Mouse (Mus musculus): ENCODE measurements around the gene Nkrf. TPM values are rescaled to one million over a fixed set of nuclear protein-coding genes. Genes with fewer than 3 reads are reported as not detected.

Gene Nkrf
- 9.6 and 9.9 TPM in 2 replicates for polyA plus RNA-seq (2016; fragmentation: Nextera tagmentation; extraction: Ambion mirVana)

- ATAC-seq (ENCODE audit: low FRiP score, low read depth) = peak; percentile 81
- H3K36me3 ChIP-seq = no peaks in the 10 kb centered on the region
- H3K27me3 ChIP-seq (replicated peaks) = no peaks in the 10 kb centered on the region
- H3K4me2 ChIP-seq (replicated peaks) = peak within 1 kb of the TSS; percentile 61
- H3K9me3 ChIP-seq = 0 out of 2 replicates have a peak, but pooled peaks cover 2% of the 10 kb centered on the region
- peak within 1 kb of the TSS; percentile 32; the same call in 1 of the 2 replicates for H3K27ac ChIP-seq
- no peaks in the 10 kb centered on the region for H3K4me1 ChIP-seq
- 21% methylated on average over 46 of the region's 47 CpGs for WGBS
- H3K9ac ChIP-seq = peak within 1 kb of the TSS; percentile 75
- H3K4me3 ChIP-seq = peak within 1 kb of the TSS; percentile 59
These were observed at the start of gene Nkrf for GRCm38 (mm10) chrX:36902321-36903114. Gene Nkrf (minus strand): TSS chrX:36902899.

- no peak for ATAC-seq (ENCODE audit: low FRiP score, low read depth)
- H3K9ac ChIP-seq = no peak overlapping the region
- H3K4me1 ChIP-seq = no peaks in the 10 kb centered on the region
- WGBS = 84% methylated on average over 3 of the region's 3 CpGs
- H3K27me3 ChIP-seq (replicated peaks) = no peaks in the 10 kb centered on the region
- no peak overlapping the region for H3K4me2 ChIP-seq (replicated peaks)
- peaks cover 8% of the 10 kb centered on the region; the same call in 1 of the 2 replicates for H3K36me3 ChIP-seq
- H3K9me3 ChIP-seq = no peaks in the 10 kb centered on the region
- H3K27ac ChIP-seq = no peak overlapping the region
- no peak overlapping the region for H3K4me3 ChIP-seq
These were observed 38.4 kb upstream of the Nkrf start for GRCm38 (mm10) chrX:36941106-36941505.

- no peaks in the 10 kb centered on the region for H3K9me3 ChIP-seq
- no peak for ATAC-seq (ENCODE audit: low FRiP score, low read depth)
- no peaks in the 10 kb centered on the region for H3K27me3 ChIP-seq (replicated peaks)
- peaks cover 8% of the 10 kb centered on the region; the same call in 1 of the 2 replicates for H3K36me3 ChIP-seq
- no peak overlapping the region for H3K9ac ChIP-seq
- no peak overlapping the region for H3K4me3 ChIP-seq
- H3K4me2 ChIP-seq (replicated peaks) = no peak overlapping the region
- WGBS = 80% methylated on average over 4 of the region's 4 CpGs
- no peak overlapping the region for H3K27ac ChIP-seq
- no peaks in the 10 kb centered on the region for H3K4me1 ChIP-seq
These were observed 37.2 kb upstream of the Nkrf start for GRCm38 (mm10) chrX:36939806-36940413.

- Histone ChIP-seq H3K27ac (no peak overlapping the region), H3K4me2 (replicated peaks) (no peak overlapping the region), H3K9ac (no peak overlapping the region), H3K4me1 (no peaks in the 10 kb centered on the region), H3K36me3 (no peaks in the 10 kb centered on the region), H3K4me3 (no peak overlapping the region), H3K27me3 (replicated peaks) (no peaks in the 10 kb centered on the region), H3K9me3 (no peaks in the 10 kb centered on the region)
- WGBS = 73% methylated on average over 7 of the region's 7 CpGs
- no peak for ATAC-seq (ENCODE audit: low FRiP score, low read depth)
These were observed 32.7 kb upstream of the Nkrf start for GRCm38 (mm10) chrX:36935326-36935966.

DNA sequence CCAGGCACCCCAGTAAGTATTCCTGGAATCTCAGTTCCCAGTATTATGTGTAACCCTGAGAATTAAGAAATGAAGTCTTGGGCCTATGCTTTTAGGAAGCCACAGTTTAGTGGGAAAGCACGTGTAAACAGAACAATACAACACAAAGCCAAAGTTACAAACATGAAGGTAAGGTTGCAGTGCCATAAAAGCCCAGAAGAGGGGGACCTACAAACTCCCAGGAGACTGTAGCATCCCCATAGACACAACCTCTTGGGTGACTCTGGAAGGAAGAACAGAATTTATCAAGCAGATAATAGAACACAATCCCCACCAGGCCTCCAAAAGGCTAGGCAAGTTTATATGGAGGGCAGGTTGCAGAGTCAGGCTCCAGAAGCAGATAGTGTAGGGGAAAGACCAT is 27.9 kb upstream of the Nkrf start:
- Histone ChIP-seq H3K27me3 (replicated peaks) (no peaks in the 10 kb centered on the region), H3K4me1 (no peaks in the 10 kb centered on the region), H3K9ac (no peak overlapping the region), H3K36me3 (no peaks in the 10 kb centered on the region), H3K27ac (no peak overlapping the region), H3K9me3 (no peaks in the 10 kb centered on the region), H3K4me2 (replicated peaks) (no peak overlapping the region), H3K4me3 (no peak overlapping the region)
- ATAC-seq (ENCODE audit: low FRiP score, low read depth) = no peak
- WGBS = 36% methylated on average over 1 of the region's 1 CpGs

DNA sequence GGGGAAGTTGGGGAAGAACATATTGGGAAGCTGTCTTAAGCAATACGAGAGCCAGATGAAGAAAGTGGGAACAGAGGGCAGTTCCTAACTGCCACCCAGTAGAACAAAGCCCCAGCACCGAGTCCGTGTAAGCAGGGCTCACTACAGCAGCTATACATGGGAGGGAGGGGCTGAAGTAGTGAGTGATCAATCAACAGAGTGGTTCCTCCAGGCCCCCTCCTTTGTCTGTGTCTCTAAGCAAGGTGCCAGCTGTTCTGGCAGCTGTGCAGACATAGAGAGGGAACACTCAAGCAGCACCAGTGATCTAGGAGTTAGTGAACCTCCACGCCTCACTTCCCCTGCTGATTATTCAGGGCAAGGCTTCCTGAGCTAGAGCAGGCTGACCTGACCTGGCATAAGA is 27.0 kb upstream of the Nkrf start:
- Histone ChIP-seq H3K4me1 (no peaks in the 10 kb centered on the region), H3K9me3 (no peaks in the 10 kb centered on the region), H3K4me2 (replicated peaks) (no peak overlapping the region), H3K9ac (no peak overlapping the region), H3K27me3 (replicated peaks) (no peaks in the 10 kb centered on the region), H3K27ac (no peak overlapping the region), H3K36me3 (no peaks in the 10 kb centered on the region), H3K4me3 (no peak overlapping the region)
- no peak for ATAC-seq (ENCODE audit: low FRiP score, low read depth)
- 63% methylated on average over 4 of the region's 4 CpGs for WGBS

GRCm38 (mm10) chrX:36928791-36929190 is 26.1 kb upstream of the Nkrf start:
- Histone ChIP-seq H3K27me3 (replicated peaks) (no peaks in the 10 kb centered on the region), H3K4me2 (replicated peaks) (no peak overlapping the region), H3K9me3 (no peaks in the 10 kb centered on the region), H3K27ac (no peak overlapping the region), H3K9ac (no peak overlapping the region), H3K36me3 (no peaks in the 10 kb centered on the region), H3K4me1 (no peaks in the 10 kb centered on the region), H3K4me3 (no peak overlapping the region)
- no peak for ATAC-seq (ENCODE audit: low FRiP score, low read depth)
- WGBS = 84% methylated on average over 4 of the region's 4 CpGs

DNA sequence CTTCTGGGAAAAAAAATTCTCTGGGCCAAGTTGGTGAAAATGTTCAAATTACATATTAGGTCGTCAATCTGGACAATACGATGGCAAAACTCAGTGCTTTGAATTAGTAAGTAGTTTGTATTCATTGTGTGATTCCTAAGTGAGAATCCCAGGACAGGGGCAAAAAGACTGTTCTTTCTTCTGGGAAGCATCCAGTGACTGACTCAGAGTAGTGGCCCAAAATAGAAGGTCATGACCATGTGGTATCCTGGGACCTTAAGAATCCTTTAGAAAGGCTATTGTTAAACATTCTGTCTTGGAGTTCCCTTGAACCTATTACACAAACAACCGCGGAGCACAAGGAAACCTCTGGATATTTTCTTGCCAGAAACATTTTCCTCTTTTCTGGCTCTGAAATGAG is 18.6 kb upstream of the Nkrf start:
- no peak for ATAC-seq (ENCODE audit: low FRiP score, low read depth)
- Histone ChIP-seq H3K9me3 (no peaks in the 10 kb centered on the region), H3K4me2 (replicated peaks) (no peak overlapping the region), H3K36me3 (0 out of 2 replicates have a peak, but pooled peaks cover 6% of the 10 kb centered on the region), H3K4me3 (no peak overlapping the region), H3K27me3 (replicated peaks) (no peaks in the 10 kb centered on the region), H3K9ac (no peak overlapping the region), H3K27ac (no peak overlapping the region), H3K4me1 (no peaks in the 10 kb centered on the region)
- WGBS = 87% methylated on average over 4 of the region's 4 CpGs

GRCm38 (mm10) chrX:36917749-36918148 is 15.1 kb upstream of the Nkrf start:
- Histone ChIP-seq H3K4me1 (no peaks in the 10 kb centered on the region), H3K27me3 (replicated peaks) (no peaks in the 10 kb centered on the region), H3K9me3 (no peaks in the 10 kb centered on the region), H3K9ac (no peak overlapping the region), H3K4me3 (no peak overlapping the region), H3K4me2 (replicated peaks) (no peak overlapping the region), H3K27ac (no peak overlapping the region), H3K36me3 (0 out of 2 replicates have a peak, but pooled peaks cover 6% of the 10 kb centered on the region)
- 87% methylated on average over 1 of the region's 1 CpGs for WGBS
- no peak for ATAC-seq (ENCODE audit: low FRiP score, low read depth)

DNA sequence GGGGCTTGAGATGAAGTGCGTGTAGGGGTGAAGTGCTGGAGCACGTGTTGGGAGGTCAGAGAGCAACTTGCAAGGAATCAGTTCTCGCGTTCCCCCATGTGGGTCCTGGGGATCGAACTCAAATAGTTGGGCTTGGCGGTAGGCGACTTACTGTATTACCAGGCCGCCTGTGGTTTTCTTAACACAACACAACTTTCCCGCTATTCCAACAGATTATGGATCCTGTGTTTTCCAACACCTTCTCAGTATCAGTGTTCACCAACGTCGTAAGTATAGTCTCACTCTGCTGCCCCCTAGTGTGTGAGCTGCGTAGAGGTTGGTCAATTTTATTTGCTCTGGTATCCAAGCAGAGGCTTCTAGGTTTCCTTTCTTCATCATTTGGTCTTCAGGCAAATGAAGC is 8.6 kb upstream of the Nkrf start:
- Histone ChIP-seq H3K36me3 (no peaks in the 10 kb centered on the region), H3K9me3 (no peaks in the 10 kb centered on the region), H3K27me3 (replicated peaks) (no peaks in the 10 kb centered on the region), H3K4me3 (no peak overlapping the region), H3K4me2 (replicated peaks) (no peak overlapping the region), H3K27ac (no peak overlapping the region), H3K9ac (no peak overlapping the region), H3K4me1 (no peaks in the 10 kb centered on the region)
- 44% methylated on average over 12 of the region's 12 CpGs for WGBS
- no peak for ATAC-seq (ENCODE audit: low FRiP score, low read depth)

GRCm38 (mm10) chrX:36906539-36906938 is 3.8 kb upstream of the Nkrf start:
- Histone ChIP-seq H3K9me3 (0 out of 2 replicates have a peak, but pooled peaks cover 2% of the 10 kb centered on the region), H3K9ac (no peak overlapping the region), H3K4me3 (no peak overlapping the region), H3K27me3 (replicated peaks) (no peaks in the 10 kb centered on the region), H3K4me2 (replicated peaks) (no peak overlapping the region), H3K4me1 (no peaks in the 10 kb centered on the region), H3K27ac (no peak overlapping the region), H3K36me3 (no peaks in the 10 kb centered on the region)
- ATAC-seq (ENCODE audit: low FRiP score, low read depth) = no peak
- WGBS = 42% methylated on average over 5 of the region's 5 CpGs

DNA sequence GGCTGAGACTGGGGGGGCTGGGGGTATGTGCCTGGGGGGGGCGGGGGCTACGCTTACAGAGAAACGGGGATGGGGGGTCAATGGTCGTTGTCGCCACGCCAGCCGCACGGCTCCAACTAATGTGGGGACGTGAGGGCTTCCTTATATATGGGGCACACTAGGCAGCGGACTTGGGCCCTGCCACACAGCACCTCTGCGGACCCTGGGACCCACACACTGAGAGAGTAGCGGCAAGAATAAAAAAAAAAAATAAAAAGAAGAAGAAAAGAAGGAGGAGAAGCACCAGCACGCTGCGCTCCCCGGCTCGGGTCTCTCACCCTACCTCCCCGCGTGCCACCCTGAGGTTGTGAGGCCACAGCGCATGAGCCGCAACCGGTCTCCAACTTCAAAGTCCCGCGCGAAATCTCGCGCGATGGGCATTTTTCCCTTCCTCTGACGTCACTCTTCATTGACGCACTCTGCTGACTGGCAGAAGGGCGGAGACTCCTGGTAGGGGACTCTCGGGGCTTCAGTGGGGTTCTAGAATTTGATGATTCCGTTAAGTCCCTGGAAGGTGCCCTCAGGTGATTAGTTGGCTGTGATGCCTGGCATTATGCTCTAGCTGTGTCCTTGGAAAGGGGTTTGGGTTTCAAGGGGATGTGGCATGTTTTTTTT is 543 bp upstream of the Nkrf start:
- Histone ChIP-seq H3K4me1 (no peaks in the 10 kb centered on the region), H3K4me3 (peak overlapping the region; percentile 59), H3K27me3 (replicated peaks) (no peaks in the 10 kb centered on the region), H3K36me3 (no peaks in the 10 kb centered on the region), H3K4me2 (replicated peaks) (peak overlapping the region; percentile 61), H3K27ac (peak overlapping the region; percentile 32; the same call in 1 of the 2 replicates), H3K9me3 (0 out of 2 replicates have a peak, but pooled peaks cover 2% of the 10 kb centered on the region), H3K9ac (peak overlapping the region; percentile 75)
- peak; percentile 88 for ATAC-seq (ENCODE audit: low FRiP score, low read depth)
- 14% methylated on average over 32 of the region's 32 CpGs for WGBS
